Mouse (Mus musculus) hindbrain, embryonic 14.5 days (tissue): ENCODE results near the gene Tmem141. TPM values are rescaled to one million over a fixed set of nuclear protein-coding genes. Genes with fewer than 3 reads are reported as not detected.

ENCODE experiments used
- ATAC-seq: fragments of 200-750 bp; cut with Nextera tagmentation; 2 replicates; pipeline ENCODE4 v1.8.0; 2017; ENCODE audit warnings: moderate number of reproducible peaks, mild to moderate bottlenecking, moderate TSS enrichment, moderate library complexity; ENCODE audit not compliant: low FRiP score
- DNase-seq: peaks from one replicate; pipeline ENCODE4 v3.0.0-alpha.2; 2015; ENCODE audit warnings: low spot score
- H3K27ac ChIP-seq: fragments of 300-500 bp; sonication (generic); 2 replicates; pipeline ENCODE4 v1.5.1; 2014; ENCODE audit warnings: mild to moderate bottlenecking, moderate library complexity
- H3K27me3 ChIP-seq: fragments of 300-500 bp; sonication (generic); 2 replicates; pipeline ENCODE4 v1.6.1; 2014; ENCODE audit warnings: mild to moderate bottlenecking, low read length, mixed read lengths; ENCODE audit not compliant: control insufficient read depth, insufficient read depth
- H3K36me3 ChIP-seq: fragments of 300-500 bp; sonication (generic); replicated peaks from 2 replicates; pipeline ENCODE4 v1.6.1; 2014; ENCODE audit not compliant: control insufficient read depth, insufficient read depth
- H3K4me1 ChIP-seq: fragments of 300-500 bp; sonication (generic); replicated peaks from 2 replicates; pipeline ENCODE4 v1.6.1; 2014; ENCODE audit warnings: antibody characterized with exemption, low read length, mixed read lengths; ENCODE audit not compliant: control insufficient read depth, insufficient read depth
- H3K4me2 ChIP-seq: fragments of 300-500 bp; sonication (generic); replicated peaks from 2 replicates; pipeline ENCODE4 v1.6.1; 2014; ENCODE audit warnings: mild to moderate bottlenecking, moderate library complexity
- H3K4me3 ChIP-seq: fragments of 300-500 bp; sonication (generic); replicated peaks from 2 replicates; pipeline ENCODE4 v1.5.1; 2014; ENCODE audit warnings: mild to moderate bottlenecking, low read length
- H3K9ac ChIP-seq: fragments of 300-500 bp; sonication (generic); 2 replicates; pipeline ENCODE4 v1.6.1; 2014
- H3K9me3 ChIP-seq: fragments of 300-500 bp; sonication (generic); 2 replicates; pipeline ENCODE4 v1.6.1; 2016; ENCODE audit warnings: low read length; ENCODE audit not compliant: control insufficient read depth
- WGBS: fragments of 180-500 bp; shearing (Covaris S2); extraction: QIAGEN DNeasy Blood & Tissue Kit; methylation state at CpG from one replicate; pipeline ENCODE4 v1.1.7; 2014; 5-methylcytosine and 5-hydroxymethylcytosine counted together
- polyA plus RNA-seq: library from polyadenylated mRNA; unstranded; fragments of >200 nt; fragmentation: Nextera tagmentation; extraction: Ambion mirVana; gene quantifications from 2 replicates; pipeline ENCODE4 v1.2.1, GENCODE M21; 2014

The Tmem141 gene
- polyA plus RNA-seq, 1 experiment from 2014 or later = 53.5 TPM

- Histone ChIP-seq H3K4me2 (no peak within 1 kb of the TSS), H3K27ac (no peak within 1 kb of the TSS), H3K36me3 (no peaks in the 10 kb centered on the region), H3K9ac (no peak within 1 kb of the TSS), H3K4me3 (no peak within 1 kb of the TSS), H3K9me3 (no peaks in the 10 kb centered on the region), H3K27me3 (peaks cover 41% of the 10 kb centered on the region), H3K4me1 (peaks cover 7% of the 10 kb centered on the region; the same call in 1 of the 2 replicates)
- WGBS = 74% methylated on average over 3 of the region's 3 CpGs
- ATAC-seq = no peak
- DNase-seq = no peak
These were observed 4.2 kb downstream of the Tmem141 start, which contains the start of gene Ccdc183 for GRCm38 (mm10) chr2:25617578-25617977. Ccdc183 (minus strand) TSS chr2:25617678.

- peaks cover 6% of the 10 kb centered on the region; the same call in 1 of the 2 replicates for H3K4me1 ChIP-seq
- no peak overlapping the region for H3K4me3 ChIP-seq
- no peak for DNase-seq
- H3K9ac ChIP-seq = no peak overlapping the region
- no peak overlapping the region for H3K27ac ChIP-seq
- no peaks in the 10 kb centered on the region for H3K36me3 ChIP-seq
- peaks cover 41% of the 10 kb centered on the region for H3K27me3 ChIP-seq
- H3K9me3 ChIP-seq = no peaks in the 10 kb centered on the region
- no peak for ATAC-seq
- WGBS = 17% methylated on average over 22 of the region's 22 CpGs
- no peak overlapping the region for H3K4me2 ChIP-seq
These were observed 5.4 kb downstream of the Tmem141 start for GRCm38 (mm10) chr2:25616398-25616797.

GRCm38 (mm10) chr2:25608671-25609070 is 13.1 kb downstream of the Tmem141 start:
- ATAC-seq (peak; percentile 10; the same call in 1 of the 2 replicates), DNase-seq (no peak)
- H3K36me3 ChIP-seq = no peaks in the 10 kb centered on the region
- H3K27ac ChIP-seq = peak overlapping the region; percentile 55; the same call in 1 of the 2 replicates
- peak overlapping the region; percentile 83 for H3K4me3 ChIP-seq
- peaks cover 13% of the 10 kb centered on the region for H3K4me1 ChIP-seq
- H3K9ac ChIP-seq = peak overlapping the region; percentile 26; the same call in 1 of the 2 replicates
- WGBS = 73% methylated on average over 10 of the region's 10 CpGs
- H3K9me3 ChIP-seq = no peaks in the 10 kb centered on the region
- peak overlapping the region; percentile 63 for H3K4me2 ChIP-seq
- H3K27me3 ChIP-seq = no peaks in the 10 kb centered on the region

GRCm38 (mm10) chr2:25607761-25608622 is 13.8 kb downstream of the Tmem141 start, which contains the start of gene Rabl6:
Rabl6 (minus strand) TSS chr2:25608521.
- WGBS = under 1% methylated on average over 79 of the region's 80 CpGs
- Histone ChIP-seq H3K36me3 (0 out of 2 replicates have a peak, but pooled peaks cover 1% of the 10 kb centered on the region), H3K27ac (peak within 1 kb of the TSS; percentile 91), H3K4me2 (peak within 1 kb of the TSS; percentile 63), H3K9ac (peak within 1 kb of the TSS; percentile 92), H3K27me3 (no peaks in the 10 kb centered on the region), H3K4me3 (peak within 1 kb of the TSS; percentile 83), H3K9me3 (no peaks in the 10 kb centered on the region), H3K4me1 (peaks cover 13% of the 10 kb centered on the region)
- peak; percentile 93 for ATAC-seq
- DNase-seq = peak; percentile 92

GRCm38 (mm10) chr2:25602526-25602925 is 19.3 kb downstream of the Tmem141 start:
- 96% methylated on average over 5 of the region's 5 CpGs for WGBS
- Histone ChIP-seq H3K4me2 (no peak overlapping the region), H3K4me3 (no peak overlapping the region), H3K9me3 (no peaks in the 10 kb centered on the region), H3K27me3 (no peaks in the 10 kb centered on the region), H3K27ac (no peak overlapping the region), H3K36me3 (peaks cover 55% of the 10 kb centered on the region), H3K4me1 (peaks cover 12% of the 10 kb centered on the region), H3K9ac (no peak overlapping the region)
- DNase-seq (no peak), ATAC-seq (no peak)

GRCm38 (mm10) chr2:25600037-25600436 is 21.8 kb downstream of the Tmem141 start:
- Histone ChIP-seq H3K4me3 (no peak overlapping the region), H3K4me1 (no peaks in the 10 kb centered on the region), H3K27ac (no peak overlapping the region), H3K27me3 (no peaks in the 10 kb centered on the region), H3K9ac (no peak overlapping the region), H3K36me3 (peaks cover 80% of the 10 kb centered on the region), H3K9me3 (no peaks in the 10 kb centered on the region), H3K4me2 (no peak overlapping the region)
- DNase-seq (no peak), ATAC-seq (no peak)
- WGBS = 96% methylated on average over 2 of the region's 2 CpGs

GRCm38 (mm10) chr2:25598749-25599148 is 23.1 kb downstream of the Tmem141 start:
- Histone ChIP-seq H3K4me2 (no peak overlapping the region), H3K9me3 (no peaks in the 10 kb centered on the region), H3K4me3 (no peak overlapping the region), H3K4me1 (no peaks in the 10 kb centered on the region), H3K27me3 (no peaks in the 10 kb centered on the region), H3K27ac (no peak overlapping the region), H3K9ac (no peak overlapping the region), H3K36me3 (peaks cover 91% of the 10 kb centered on the region)
- no peak for ATAC-seq
- WGBS = 96% methylated on average over 1 of the region's 1 CpGs
- no peak for DNase-seq

GRCm38 (mm10) chr2:25596765-25597510 is 24.9 kb downstream of the Tmem141 start:
- Histone ChIP-seq H3K27me3 (no peaks in the 10 kb centered on the region), H3K36me3 (peaks cover 98% of the 10 kb centered on the region), H3K4me3 (no peak overlapping the region), H3K4me2 (no peak overlapping the region), H3K9me3 (no peaks in the 10 kb centered on the region), H3K9ac (no peak overlapping the region), H3K27ac (no peak overlapping the region), H3K4me1 (no peaks in the 10 kb centered on the region)
- DNase-seq (no peak), ATAC-seq (no peak)
- WGBS = 96% methylated on average over 5 of the region's 5 CpGs

- H3K9ac ChIP-seq = no peak overlapping the region
- H3K4me2 ChIP-seq = no peak overlapping the region
- no peaks in the 10 kb centered on the region for H3K4me1 ChIP-seq
- H3K36me3 ChIP-seq = peaks cover 92% of the 10 kb centered on the region
- ATAC-seq (no peak), DNase-seq (no peak)
- H3K27me3 ChIP-seq = no peaks in the 10 kb centered on the region
- H3K27ac ChIP-seq = no peak overlapping the region
- WGBS = 97% methylated on average over 2 of the region's 2 CpGs
- no peaks in the 10 kb centered on the region for H3K9me3 ChIP-seq
- H3K4me3 ChIP-seq = no peak overlapping the region
These were observed 29.9 kb downstream of the Tmem141 start for GRCm38 (mm10) chr2:25591863-25592262.
